Mouse (Mus musculus) stomach, postnatal 0 days (tissue): ENCODE data around the gene Rab11fip5. TPM values are rescaled to one million over a fixed set of nuclear protein-coding genes. Genes with fewer than 3 reads are reported as not detected.
A peak's percentile ranks its signal among the peaks of the same experiment; 100 is the strongest.

Experiments
- ATAC-seq: fragments of 200-750 bp; cut with Nextera tagmentation; 2 replicates; pipeline ENCODE4 v1.8.0; 2017; ENCODE audit not compliant: low FRiP score, low TSS enrichment
- DNase-seq: peaks from one replicate; pipeline ENCODE4 v3.0.0-alpha.2; 2016; ENCODE audit warnings: low spot score
- H3K27ac ChIP-seq: fragments of 300-500 bp; sonication (generic); replicated peaks from 2 replicates; pipeline ENCODE4 v1.5.1; 2014; ENCODE audit warnings: mild to moderate bottlenecking, control low read depth
- H3K27me3 ChIP-seq: fragments of 300-500 bp; sonication (generic); 2 replicates; pipeline ENCODE4 v1.6.1; 2014; ENCODE audit warnings: low read length; ENCODE audit not compliant: control insufficient read depth, insufficient read depth
- H3K36me3 ChIP-seq: fragments of 300-500 bp; sonication (generic); 2 replicates; pipeline ENCODE4 v1.6.1; 2014; ENCODE audit warnings: low read length, mixed read lengths; ENCODE audit not compliant: control insufficient read depth, insufficient read depth
- H3K4me1 ChIP-seq: fragments of 300-500 bp; sonication (generic); replicated peaks from 2 replicates; pipeline ENCODE4 v1.6.1; 2014; ENCODE audit warnings: antibody characterized with exemption; ENCODE audit not compliant: control insufficient read depth, insufficient read depth
- H3K4me2 ChIP-seq: fragments of 300-500 bp; sonication (generic); replicated peaks from 2 replicates; pipeline ENCODE4 v1.6.1; 2014; ENCODE audit warnings: low read depth, mild to moderate bottlenecking, control low read depth, moderate library complexity
- H3K4me3 ChIP-seq: fragments of 300-500 bp; sonication (generic); 2 replicates; pipeline ENCODE4 v1.5.1; 2014; ENCODE audit warnings: low read depth, low read length, control low read depth
- H3K9ac ChIP-seq: fragments of 300-500 bp; sonication (generic); 2 replicates; pipeline ENCODE4 v1.6.1; 2014; ENCODE audit warnings: mild to moderate bottlenecking, low read length, control low read depth, mixed read lengths
- H3K9me3 ChIP-seq: fragments of 300-500 bp; sonication (generic); 2 replicates; pipeline ENCODE4 v1.6.1; 2016; ENCODE audit warnings: low read length; ENCODE audit not compliant: control insufficient read depth
- CTCF ChIP-seq: IDR thresholded peaks from 2 replicates; pipeline ENCODE4 v1.5.1; 2016; ENCODE audit warnings: antibody characterized with exemption, low read depth, mild to moderate bottlenecking, moderate library complexity
- EP300 ChIP-seq: optimal IDR thresholded peaks from 2 replicates; pipeline ENCODE3; 2016; ENCODE audit warnings: antibody characterized with exemption
- WGBS: fragments of 180-500 bp; shearing (Covaris S2); extraction: QIAGEN DNeasy Blood & Tissue Kit; methylation state at CpG from one replicate; pipeline ENCODE4 v1.1.7; 2014; 5-methylcytosine and 5-hydroxymethylcytosine counted together
- polyA plus RNA-seq: library from polyadenylated mRNA; unstranded; fragments of >200 nt; fragmentation: Nextera tagmentation; extraction: Ambion mirVana; gene quantifications from 2 replicates; pipeline ENCODE4 v1.2.1, GENCODE M21; 2015

The Rab11fip5 gene
- polyA plus RNA-seq, 1 experiment from 2014 or later = 7.6 TPM

- peaks cover under 1% of the 10 kb centered on the region; the same call in 1 of the 2 replicates for H3K4me1 ChIP-seq
- H3K27ac ChIP-seq = no peak overlapping the region
- DNase-seq = no peak
- no peak overlapping the region for H3K9ac ChIP-seq
- no peak for ATAC-seq
- no peaks in the 10 kb centered on the region for H3K27me3 ChIP-seq
- TF ChIP-seq EP300 (no peak), CTCF (no peak)
- no peak overlapping the region for H3K4me3 ChIP-seq
- no peak overlapping the region for H3K4me2 ChIP-seq
- WGBS = 79% methylated on average over 4 of the region's 4 CpGs
- H3K9me3 ChIP-seq = no peaks in the 10 kb centered on the region
- no peaks in the 10 kb centered on the region for H3K36me3 ChIP-seq
Observed at GRCm38 (mm10) chr6:85307894-85308293, 66.5 kb downstream of the Rab11fip5 start.

GRCm38 (mm10) chr6:85306375-85306774 lies 68.1 kb downstream of the Rab11fip5 start:
- Histone ChIP-seq H3K27ac (no peak overlapping the region), H3K27me3 (no peaks in the 10 kb centered on the region), H3K4me3 (no peak overlapping the region), H3K36me3 (no peaks in the 10 kb centered on the region), H3K4me1 (peaks cover 3% of the 10 kb centered on the region; the same call in 1 of the 2 replicates), H3K9me3 (no peaks in the 10 kb centered on the region), H3K4me2 (no peak overlapping the region), H3K9ac (no peak overlapping the region)
- TF ChIP-seq CTCF (no peak), EP300 (no peak)
- 78% methylated on average over 3 of the region's 3 CpGs for WGBS
- ATAC-seq = no peak
- DNase-seq = no peak

GRCm38 (mm10) chr6:85305826-85306225 lies 68.6 kb downstream of the Rab11fip5 start:
- H3K36me3 ChIP-seq = no peaks in the 10 kb centered on the region
- H3K4me1 ChIP-seq = peaks cover 3% of the 10 kb centered on the region; the same call in 1 of the 2 replicates
- DNase-seq (no peak), ATAC-seq (no peak)
- H3K4me2 ChIP-seq = no peak overlapping the region
- no peak overlapping the region for H3K27ac ChIP-seq
- no peak for TF ChIP-seq EP300
- no peak for TF ChIP-seq CTCF
- no peaks in the 10 kb centered on the region for H3K27me3 ChIP-seq
- no peak overlapping the region for H3K4me3 ChIP-seq
- no peaks in the 10 kb centered on the region for H3K9me3 ChIP-seq
- H3K9ac ChIP-seq = no peak overlapping the region

GRCm38 (mm10) chr6:85304966-85305365 lies 69.5 kb downstream of the Rab11fip5 start:
- Histone ChIP-seq H3K27ac (no peak overlapping the region), H3K9ac (no peak overlapping the region), H3K4me3 (no peak overlapping the region), H3K4me1 (peaks cover 3% of the 10 kb centered on the region; the same call in 1 of the 2 replicates), H3K9me3 (no peaks in the 10 kb centered on the region), H3K4me2 (no peak overlapping the region), H3K27me3 (no peaks in the 10 kb centered on the region), H3K36me3 (no peaks in the 10 kb centered on the region)
- no peak for ATAC-seq
- 88% methylated on average over 5 of the region's 5 CpGs for WGBS
- DNase-seq = no peak
- TF ChIP-seq EP300 (no peak), CTCF (no peak)

GRCm38 (mm10) chr6:85302326-85303055 lies 71.9 kb downstream of the Rab11fip5 start:
- Histone ChIP-seq H3K27ac (peak overlapping the region; percentile 63), H3K4me1 (peaks cover 3% of the 10 kb centered on the region; the same call in 1 of the 2 replicates), H3K4me3 (no peak overlapping the region), H3K27me3 (no peaks in the 10 kb centered on the region), H3K36me3 (no peaks in the 10 kb centered on the region), H3K9ac (0 out of 2 replicates have a peak overlapping the region, but pooled peaks have one; percentile 1), H3K9me3 (no peaks in the 10 kb centered on the region), H3K4me2 (no peak overlapping the region)
- TF ChIP-seq EP300 = no peak
- no peak for TF ChIP-seq CTCF
- DNase-seq (no peak), ATAC-seq (peak; percentile 40; the same call in 1 of the 2 replicates)
- WGBS = 34% methylated on average over 3 of the region's 3 CpGs

GRCm38 (mm10) chr6:85295384-85296167 lies 78.9 kb downstream of the Rab11fip5 start:
- no peaks in the 10 kb centered on the region for H3K27me3 ChIP-seq
- H3K4me3 ChIP-seq = no peak overlapping the region
- no peak overlapping the region for H3K9ac ChIP-seq
- no peak for TF ChIP-seq EP300
- TF ChIP-seq CTCF = peak; percentile 21; the same call in 1 of the 2 replicates
- H3K36me3 ChIP-seq = no peaks in the 10 kb centered on the region
- peak; percentile 83 for ATAC-seq
- 77% methylated on average over 7 of the region's 7 CpGs for WGBS
- H3K4me1 ChIP-seq = no peaks in the 10 kb centered on the region
- DNase-seq = peak; percentile 72
- no peak overlapping the region for H3K4me2 ChIP-seq
- H3K27ac ChIP-seq = 0 out of 2 replicates have a peak overlapping the region, but pooled peaks have one; percentile 36
- H3K9me3 ChIP-seq = no peaks in the 10 kb centered on the region
